Mouse (Mus musculus): ENCODE results near the gene Igsf21.

Igsf21 gene

GRCm38 (mm10) chr4:139978716-139979115 lies 267.9 kb downstream of the Igsf21 start:
- no peak for DNase-seq (ENCODE audit: low read depth, low spot score)

GRCm38 (mm10) chr4:139977308-139977781 lies 269.2 kb downstream of the Igsf21 start:
- no peak for DNase-seq (ENCODE audit: low read depth, low spot score)

Measured in brain, adult 2 months (tissue).